Mouse (Mus musculus): ENCODE data around the gene Kcnv2. TPM values are rescaled to one million over a fixed set of nuclear protein-coding genes. Genes with fewer than 3 reads are reported as not detected.

The Kcnv2 gene
- polyA plus RNA-seq, 1 experiment, result 0.15 TPM

DNA sequence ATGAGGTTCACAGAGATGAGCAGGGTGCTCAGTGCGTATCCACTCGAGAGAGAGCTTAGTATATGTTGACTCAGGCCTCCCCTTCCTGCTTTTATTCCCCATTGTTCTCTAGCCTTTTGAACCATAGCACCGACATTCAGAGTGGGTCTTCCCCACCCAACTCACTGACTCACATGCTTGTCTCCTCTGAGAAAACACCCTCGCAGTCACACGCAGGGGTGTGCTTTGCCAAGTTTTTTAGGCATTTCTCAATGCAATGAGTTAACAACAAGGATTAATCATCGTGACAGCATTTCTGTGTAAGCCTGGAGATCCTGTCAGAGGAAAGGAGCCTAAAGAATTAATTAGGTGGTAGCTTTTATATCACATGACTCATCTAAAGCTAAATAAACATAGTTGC is 29.3 kb downstream of the Kcnv2 start:
- Histone ChIP-seq H3K27me3 (ENCODE audit: control insufficient read depth, insufficient read depth, low read length) (no peaks in the 10 kb centered on the region), H3K4me1 (replicated peaks; ENCODE audit: control insufficient read depth, insufficient read depth, low read length) (no peaks in the 10 kb centered on the region), H3K36me3 (ENCODE audit: control insufficient read depth, insufficient read depth, low read length) (no peaks in the 10 kb centered on the region), H3K27ac (ENCODE audit: control insufficient read depth, insufficient read depth, low read length) (no peak overlapping the region), H3K4me3 (ENCODE audit: control insufficient read depth, insufficient read depth, low read length) (no peak overlapping the region)
- TF ChIP-seq CTCF (IDR thresholded peaks at IDR 0.05; ENCODE audit: borderline replicate concordance, control insufficient read depth, extremely low read depth, insufficient read depth, low read length, poor library complexity), result no peak
- TF ChIP-seq POLR2A (IDR thresholded peaks at IDR 0.05; ENCODE audit: control insufficient read depth, extremely low read depth, insufficient read depth, low read length, poor library complexity), result no peak
- 80% methylated on average over 6 of the region's 6 CpGs for WGBS
- no peak for DNase-seq

- Histone ChIP-seq H3K4me1 (replicated peaks; ENCODE audit: control insufficient read depth, insufficient read depth, low read length) (no peaks in the 10 kb centered on the region), H3K27me3 (ENCODE audit: control insufficient read depth, insufficient read depth, low read length) (no peaks in the 10 kb centered on the region), H3K36me3 (ENCODE audit: control insufficient read depth, insufficient read depth, low read length) (no peaks in the 10 kb centered on the region), H3K27ac (ENCODE audit: control insufficient read depth, insufficient read depth, low read length) (no peak overlapping the region), H3K4me3 (ENCODE audit: control insufficient read depth, insufficient read depth, low read length) (no peak overlapping the region)
- no peak for DNase-seq
- TF ChIP-seq POLR2A (IDR thresholded peaks at IDR 0.05; ENCODE audit: control insufficient read depth, extremely low read depth, insufficient read depth, low read length, poor library complexity) (no peak), CTCF (IDR thresholded peaks at IDR 0.05; ENCODE audit: borderline replicate concordance, control insufficient read depth, extremely low read depth, insufficient read depth, low read length, poor library complexity) (no peak)
These were observed 38.0 kb downstream of the Kcnv2 start for GRCm38 (mm10) chr19:27360381-27360780.

DNA sequence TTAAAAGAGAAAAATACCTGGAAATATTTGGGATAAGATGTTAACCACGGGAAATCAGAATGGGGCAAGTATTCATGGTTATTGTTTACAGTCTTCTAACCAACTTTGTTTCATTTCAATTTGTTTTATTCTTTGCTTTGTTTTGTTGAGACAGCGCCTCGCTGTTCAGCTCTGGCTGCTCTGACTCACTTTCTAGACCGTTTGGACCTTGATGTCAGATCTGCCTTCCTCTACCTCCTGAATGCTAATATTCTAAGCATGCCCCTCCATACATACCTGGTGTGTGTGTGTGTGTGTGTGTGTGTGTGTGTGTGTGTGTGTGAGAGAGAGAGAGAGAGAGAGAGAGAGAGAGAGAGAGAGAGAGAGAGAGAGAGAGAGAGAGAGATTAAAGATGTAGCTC is 41.5 kb downstream of the Kcnv2 start:
- TF ChIP-seq CTCF (IDR thresholded peaks at IDR 0.05; ENCODE audit: borderline replicate concordance, control insufficient read depth, extremely low read depth, insufficient read depth, low read length, poor library complexity) (no peak), POLR2A (IDR thresholded peaks at IDR 0.05; ENCODE audit: control insufficient read depth, extremely low read depth, insufficient read depth, low read length, poor library complexity) (no peak)
- H3K4me1 ChIP-seq (replicated peaks; ENCODE audit: control insufficient read depth, insufficient read depth, low read length), result no peaks in the 10 kb centered on the region
- no peaks in the 10 kb centered on the region for H3K27me3 ChIP-seq (ENCODE audit: control insufficient read depth, insufficient read depth, low read length)
- no peak for DNase-seq
- H3K36me3 ChIP-seq (ENCODE audit: control insufficient read depth, insufficient read depth, low read length), result no peaks in the 10 kb centered on the region
- WGBS, result 66% methylated on average over 4 of the region's 4 CpGs
- H3K27ac ChIP-seq (ENCODE audit: control insufficient read depth, insufficient read depth, low read length), result no peak overlapping the region
- H3K4me3 ChIP-seq (ENCODE audit: control insufficient read depth, insufficient read depth, low read length), result no peak overlapping the region

GRCm38 (mm10) chr19:27364521-27364931 is 42.1 kb downstream of the Kcnv2 start:
- DNase-seq, result no peak
- no peak overlapping the region for H3K27ac ChIP-seq (ENCODE audit: control insufficient read depth, insufficient read depth, low read length)

GRCm38 (mm10) chr19:27366113-27366746 is 43.8 kb downstream of the Kcnv2 start:
- DNase-seq, result no peak
- Histone ChIP-seq H3K4me3 (ENCODE audit: control insufficient read depth, insufficient read depth, low read length) (no peak overlapping the region), H3K4me1 (replicated peaks; ENCODE audit: control insufficient read depth, insufficient read depth, low read length) (no peaks in the 10 kb centered on the region), H3K27ac (ENCODE audit: control insufficient read depth, insufficient read depth, low read length) (no peak overlapping the region), H3K27me3 (ENCODE audit: control insufficient read depth, insufficient read depth, low read length) (no peaks in the 10 kb centered on the region), H3K36me3 (ENCODE audit: control insufficient read depth, insufficient read depth, low read length) (no peaks in the 10 kb centered on the region)
- TF ChIP-seq CTCF (IDR thresholded peaks at IDR 0.05; ENCODE audit: borderline replicate concordance, control insufficient read depth, extremely low read depth, insufficient read depth, low read length, poor library complexity), result no peak
- WGBS, result 94% methylated on average over 10 of the region's 10 CpGs

More at GRCm38 (mm10) chr19:27364521-27364931, 42.1 kb downstream of the Kcnv2 start:
- Histone ChIP-seq H3K27me3 (ENCODE audit: control insufficient read depth, insufficient read depth, low read length) (no peaks in the 10 kb centered on the region), H3K36me3 (ENCODE audit: control insufficient read depth, insufficient read depth, low read length) (no peaks in the 10 kb centered on the region), H3K4me1 (replicated peaks; ENCODE audit: control insufficient read depth, insufficient read depth, low read length) (no peaks in the 10 kb centered on the region), H3K4me3 (ENCODE audit: control insufficient read depth, insufficient read depth, low read length) (no peak overlapping the region)
- WGBS, result 38% methylated on average over 8 of the region's 8 CpGs
- no peak for TF ChIP-seq CTCF (IDR thresholded peaks at IDR 0.05; ENCODE audit: borderline replicate concordance, control insufficient read depth, extremely low read depth, insufficient read depth, low read length, poor library complexity)

DNA sequence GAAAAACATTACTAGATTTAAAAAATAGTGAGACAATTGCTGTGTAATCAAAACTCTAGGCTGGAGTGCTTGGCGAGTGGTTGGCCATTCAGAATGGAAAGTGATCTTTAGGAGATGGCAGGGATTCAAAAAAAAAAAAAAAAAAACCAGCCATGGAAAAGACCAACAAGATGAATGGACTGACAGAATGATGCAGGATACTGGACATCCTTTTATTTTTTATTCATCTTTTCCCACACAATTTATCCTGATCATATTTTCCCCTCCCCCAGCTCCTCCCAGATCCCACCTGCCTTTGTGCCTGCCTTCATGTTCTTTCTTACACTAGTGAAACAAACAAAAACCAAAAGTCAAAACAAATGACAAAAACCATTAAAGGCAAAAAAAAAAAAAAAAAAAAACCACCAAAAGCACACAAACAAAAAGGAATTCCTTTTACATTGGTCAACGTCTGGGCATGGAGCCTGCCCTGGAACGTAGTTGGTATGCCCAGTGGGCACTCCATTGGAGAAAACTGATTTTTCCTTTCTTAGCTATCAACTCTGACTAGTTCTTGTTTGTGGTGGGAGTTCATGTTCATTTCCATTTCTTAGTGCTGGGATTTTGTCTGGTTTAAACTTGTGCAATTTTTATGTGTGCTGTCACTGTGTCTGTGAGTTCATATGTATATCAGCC is 47.2 kb downstream of the Kcnv2 start:
- TF ChIP-seq POLR2A (IDR thresholded peaks at IDR 0.05; ENCODE audit: control insufficient read depth, extremely low read depth, insufficient read depth, low read length, poor library complexity) (no peak), CTCF (IDR thresholded peaks at IDR 0.05; ENCODE audit: borderline replicate concordance, control insufficient read depth, extremely low read depth, insufficient read depth, low read length, poor library complexity) (no peak)
- 89% methylated on average over 3 of the region's 3 CpGs for WGBS
- H3K36me3 ChIP-seq (ENCODE audit: control insufficient read depth, insufficient read depth, low read length), result no peaks in the 10 kb centered on the region
- no peak overlapping the region for H3K27ac ChIP-seq (ENCODE audit: control insufficient read depth, insufficient read depth, low read length)
- H3K4me1 ChIP-seq (replicated peaks; ENCODE audit: control insufficient read depth, insufficient read depth, low read length), result no peaks in the 10 kb centered on the region
- H3K27me3 ChIP-seq (ENCODE audit: control insufficient read depth, insufficient read depth, low read length), result no peaks in the 10 kb centered on the region
- no peak for DNase-seq
- no peak overlapping the region for H3K4me3 ChIP-seq (ENCODE audit: control insufficient read depth, insufficient read depth, low read length)

DNA sequence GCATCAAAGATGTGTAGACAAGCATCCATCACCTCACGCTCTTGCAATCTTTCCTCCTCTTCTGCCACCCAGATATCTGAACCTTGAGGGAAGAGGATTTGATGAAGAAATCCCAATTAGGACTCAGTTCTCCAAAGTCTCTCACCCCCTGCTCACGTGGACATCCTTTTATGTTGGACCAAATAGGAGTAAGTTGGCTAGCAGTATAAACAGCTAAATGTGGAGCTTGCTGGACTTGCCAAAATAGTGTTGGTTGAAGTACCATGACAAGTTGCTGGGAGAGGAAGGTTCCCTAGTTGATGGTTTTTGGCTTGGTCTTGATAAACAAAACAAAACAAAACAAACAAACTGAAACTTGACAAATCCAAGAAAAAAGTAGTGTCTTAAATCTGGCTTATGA is 47.8 kb downstream of the Kcnv2 start:
- Histone ChIP-seq H3K4me1 (replicated peaks; ENCODE audit: control insufficient read depth, insufficient read depth, low read length) (no peaks in the 10 kb centered on the region), H3K27ac (ENCODE audit: control insufficient read depth, insufficient read depth, low read length) (no peak overlapping the region), H3K27me3 (ENCODE audit: control insufficient read depth, insufficient read depth, low read length) (no peaks in the 10 kb centered on the region), H3K4me3 (ENCODE audit: control insufficient read depth, insufficient read depth, low read length) (no peak overlapping the region), H3K36me3 (ENCODE audit: control insufficient read depth, insufficient read depth, low read length) (no peaks in the 10 kb centered on the region)
- TF ChIP-seq CTCF (IDR thresholded peaks at IDR 0.05; ENCODE audit: borderline replicate concordance, control insufficient read depth, extremely low read depth, insufficient read depth, low read length, poor library complexity), result no peak
- TF ChIP-seq POLR2A (IDR thresholded peaks at IDR 0.05; ENCODE audit: control insufficient read depth, extremely low read depth, insufficient read depth, low read length, poor library complexity), result no peak
- no peak for DNase-seq
- 87% methylated on average over 2 of the region's 2 CpGs for WGBS
